Mouse (Mus musculus): Measurements from ENCODE around the gene S100a16. TPM values are rescaled to one million over a fixed set of nuclear protein-coding genes. Genes with fewer than 3 reads are reported as not detected.

Gene S100a16
- polyA plus RNA-seq (2015; fragmentation: Nextera tagmentation; extraction: Ambion mirVana): 242 and 252 TPM in 2 replicates

DNA sequence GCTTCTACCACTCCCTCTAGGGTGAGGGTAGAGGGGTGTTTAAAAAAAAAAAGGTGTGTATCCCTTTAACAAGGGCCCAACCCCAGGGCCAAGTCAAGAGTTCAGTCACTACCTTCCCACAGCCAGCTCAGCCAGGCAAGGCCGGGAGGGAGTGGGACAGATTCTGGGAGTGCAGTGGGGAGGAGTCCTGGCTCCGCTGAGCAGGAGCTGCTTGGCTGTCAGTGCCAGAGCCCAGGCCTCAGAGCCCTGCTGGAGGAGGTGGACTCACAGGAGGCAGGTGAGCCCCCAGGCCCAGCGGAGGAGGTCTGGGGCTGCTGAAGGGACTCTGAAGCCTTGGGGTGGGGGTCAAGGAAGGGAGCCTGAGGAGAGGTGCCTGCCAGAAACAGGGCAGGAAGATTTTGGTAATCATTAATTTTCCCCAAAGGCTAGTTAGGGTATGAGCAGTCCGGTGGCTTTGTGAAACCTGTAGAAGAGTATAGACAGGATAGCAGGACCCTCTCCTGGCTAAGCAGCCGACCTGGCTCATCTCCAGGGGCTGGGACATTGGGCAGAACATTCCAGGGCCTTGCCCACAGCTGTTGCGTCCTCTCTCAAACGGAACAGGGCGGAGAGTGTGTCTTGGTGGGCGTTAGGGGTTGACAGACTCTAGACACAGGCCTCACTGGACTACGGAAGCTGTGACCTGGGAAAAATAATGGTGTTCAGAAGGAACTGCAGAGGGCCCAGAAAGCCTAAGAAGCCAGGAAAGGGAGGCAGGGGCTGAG, at the start of gene S100a16:
S100a16 (plus strand) TSS at position 114 of the 764 bp plus-strand sequence.
- TF ChIP-seq CTCF (IDR thresholded peaks at IDR 0.05; ENCODE audit: low read depth): no peak
- 0 out of 2 replicates have a peak, but pooled peaks cover under 1% of the 10 kb centered on the region for H3K36me3 ChIP-seq (ENCODE audit: insufficient read depth, low read length)
- H3K27me3 ChIP-seq (ENCODE audit: insufficient read depth, low read length): no peaks in the 10 kb centered on the region
- H3K4me3 ChIP-seq (replicated peaks; ENCODE audit: low read depth, low read length): peak within 1 kb of the TSS; percentile 27
- 22% methylated on average over 10 of the region's 10 CpGs for WGBS
- no peaks in the 10 kb centered on the region for H3K9me3 ChIP-seq (replicated peaks; ENCODE audit: low read length)
- peak within 1 kb of the TSS; percentile 50 for H3K4me2 ChIP-seq (ENCODE audit: low read length)
- ATAC-seq (replicated peaks; ENCODE audit: low FRiP score, low read depth) (peak; percentile 87), DNase-seq (ENCODE audit: low spot score) (peak; percentile 81)
- H3K27ac ChIP-seq: peak within 1 kb of the TSS; percentile 93
- peaks cover 24% of the 10 kb centered on the region for H3K4me1 ChIP-seq (replicated peaks; ENCODE audit: insufficient read depth, low read length)
- H3K9ac ChIP-seq (ENCODE audit: low read depth, low read length): peak within 1 kb of the TSS; percentile 55

GRCm38 (mm10) chr3:90488576-90488975, 48.5 kb upstream of the S100a16 start:
- WGBS: 85% methylated on average over 6 of the region's 6 CpGs
- H3K27me3 ChIP-seq (ENCODE audit: insufficient read depth, low read length): no peaks in the 10 kb centered on the region
- TF ChIP-seq CTCF (IDR thresholded peaks at IDR 0.05; ENCODE audit: low read depth): no peak
- DNase-seq (ENCODE audit: low spot score) (no peak), ATAC-seq (replicated peaks; ENCODE audit: low FRiP score, low read depth) (no peak)
- H3K9ac ChIP-seq (ENCODE audit: low read depth, low read length): no peak overlapping the region
- H3K4me1 ChIP-seq (replicated peaks; ENCODE audit: insufficient read depth, low read length): no peaks in the 10 kb centered on the region
- H3K9me3 ChIP-seq (replicated peaks; ENCODE audit: low read length): no peaks in the 10 kb centered on the region
- H3K36me3 ChIP-seq (ENCODE audit: insufficient read depth, low read length): peaks cover 34% of the 10 kb centered on the region
- H3K4me3 ChIP-seq (replicated peaks; ENCODE audit: low read depth, low read length): no peak overlapping the region
- no peak overlapping the region for H3K4me2 ChIP-seq (ENCODE audit: low read length)
- no peak overlapping the region for H3K27ac ChIP-seq

DNA sequence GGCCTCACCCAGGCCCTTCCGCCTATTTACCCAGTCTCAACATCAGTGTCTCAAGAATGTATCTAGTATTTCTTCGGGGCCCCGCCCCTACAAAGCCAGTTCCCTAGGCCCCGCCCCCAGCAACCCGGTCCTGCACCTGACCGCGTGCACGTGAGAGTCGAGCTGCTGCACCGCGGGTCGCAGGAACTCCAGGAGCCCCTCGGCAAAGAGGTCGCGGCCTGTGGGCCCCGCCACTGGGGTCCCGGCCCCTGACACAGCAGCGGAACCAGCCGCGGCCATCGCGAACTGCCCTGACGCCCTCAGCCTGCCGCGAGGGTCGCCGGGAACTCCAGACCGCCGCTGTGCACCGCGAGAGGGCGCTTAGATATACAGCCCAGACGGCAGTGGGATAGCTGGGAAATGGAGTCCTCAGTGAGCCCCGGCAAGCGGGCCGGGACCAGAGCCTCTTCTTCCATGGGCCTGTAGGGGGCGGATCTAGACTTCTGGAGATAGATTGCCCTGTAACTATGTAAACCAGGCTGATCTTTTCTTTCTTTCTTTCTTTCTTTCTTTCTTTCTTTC, 46.3 kb upstream of the S100a16 start, which contains the start of gene Snapin:
Snapin (minus strand) TSS at position 338 of the 561 bp plus-strand sequence.
- H3K4me3 ChIP-seq (replicated peaks; ENCODE audit: low read depth, low read length): peak within 1 kb of the TSS; percentile 81
- peak; percentile 95 for TF ChIP-seq CTCF (IDR thresholded peaks at IDR 0.05; ENCODE audit: low read depth)
- H3K27me3 ChIP-seq (ENCODE audit: insufficient read depth, low read length): no peaks in the 10 kb centered on the region
- H3K9me3 ChIP-seq (replicated peaks; ENCODE audit: low read length): no peaks in the 10 kb centered on the region
- H3K36me3 ChIP-seq (ENCODE audit: insufficient read depth, low read length): peaks cover 15% of the 10 kb centered on the region; the same call in 1 of the 2 replicates
- no peaks in the 10 kb centered on the region for H3K4me1 ChIP-seq (replicated peaks; ENCODE audit: insufficient read depth, low read length)
- H3K27ac ChIP-seq: peak within 1 kb of the TSS; percentile 86
- peak; percentile 98 for ATAC-seq (replicated peaks; ENCODE audit: low FRiP score, low read depth)
- under 1% methylated on average over 37 of the region's 37 CpGs for WGBS
- peak within 1 kb of the TSS; percentile 68 for H3K4me2 ChIP-seq (ENCODE audit: low read length)
- peak; percentile 99 for DNase-seq (ENCODE audit: low spot score)
- peak within 1 kb of the TSS; percentile 85 for H3K9ac ChIP-seq (ENCODE audit: low read depth, low read length)

- DNase-seq (ENCODE audit: low spot score): peak; percentile 43
- H3K4me2 ChIP-seq (ENCODE audit: low read length): no peak overlapping the region
- WGBS: 38% methylated on average over 2 of the region's 2 CpGs
These were observed 45.7 kb upstream of the S100a16 start for GRCm38 (mm10) chr3:90491350-90491749.

DNA sequence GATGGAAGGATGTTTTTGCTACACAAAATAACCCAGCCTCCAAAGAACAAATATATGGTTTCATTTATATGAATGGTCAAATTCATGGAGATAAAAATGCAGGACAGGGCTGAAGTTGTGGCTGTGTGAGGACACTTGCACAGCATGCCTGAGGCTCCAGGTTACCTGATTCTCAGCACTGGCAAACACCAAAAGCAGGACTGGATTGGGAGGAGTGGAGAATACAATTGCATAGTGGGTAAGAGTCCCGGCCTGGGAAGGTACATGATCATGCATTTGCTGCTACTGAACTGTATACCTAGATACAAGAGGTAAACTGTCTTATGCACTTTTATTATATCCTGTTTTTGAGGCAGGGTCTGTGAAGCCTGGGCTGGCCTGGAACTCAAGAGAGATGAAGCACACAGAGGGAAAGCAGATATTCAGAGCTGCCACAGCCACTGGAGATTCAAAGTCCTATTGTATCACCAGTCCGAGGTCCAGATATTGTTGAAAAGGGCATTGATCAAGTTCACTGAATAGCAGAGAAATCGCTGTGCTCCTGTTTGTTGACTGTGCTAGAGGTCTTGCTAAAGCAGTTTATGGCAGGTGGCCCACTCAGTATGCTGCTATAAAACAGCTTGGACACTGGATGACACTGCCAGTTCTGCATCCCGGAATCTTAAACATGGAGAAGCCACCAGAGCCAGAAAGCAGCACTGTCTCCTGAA, 43.1 kb upstream of the S100a16 start:
- no peak overlapping the region for H3K4me2 ChIP-seq (ENCODE audit: low read length)
- H3K9ac ChIP-seq (ENCODE audit: low read depth, low read length): no peak overlapping the region
- DNase-seq (ENCODE audit: low spot score): no peak
- no peak for TF ChIP-seq CTCF (IDR thresholded peaks at IDR 0.05; ENCODE audit: low read depth)
- 61% methylated on average over 4 of the region's 4 CpGs for WGBS
- H3K4me3 ChIP-seq (replicated peaks; ENCODE audit: low read depth, low read length): no peak overlapping the region
- peaks cover 19% of the 10 kb centered on the region; the same call in 1 of the 2 replicates for H3K36me3 ChIP-seq (ENCODE audit: insufficient read depth, low read length)
- no peaks in the 10 kb centered on the region for H3K4me1 ChIP-seq (replicated peaks; ENCODE audit: insufficient read depth, low read length)
- H3K9me3 ChIP-seq (replicated peaks; ENCODE audit: low read length): no peaks in the 10 kb centered on the region
- ATAC-seq (replicated peaks; ENCODE audit: low FRiP score, low read depth): no peak
- H3K27ac ChIP-seq: no peak overlapping the region
- H3K27me3 ChIP-seq (ENCODE audit: insufficient read depth, low read length): no peaks in the 10 kb centered on the region

More at GRCm38 (mm10) chr3:90491350-90491749, 45.7 kb upstream of the S100a16 start:
- peaks cover 14% of the 10 kb centered on the region; the same call in 1 of the 2 replicates for H3K36me3 ChIP-seq (ENCODE audit: insufficient read depth, low read length)
- TF ChIP-seq CTCF (IDR thresholded peaks at IDR 0.05; ENCODE audit: low read depth): peak; percentile 48; the same call in 1 of the 2 replicates
- no peak overlapping the region for H3K4me3 ChIP-seq (replicated peaks; ENCODE audit: low read depth, low read length)
- H3K4me1 ChIP-seq (replicated peaks; ENCODE audit: insufficient read depth, low read length): no peaks in the 10 kb centered on the region
- no peak overlapping the region for H3K9ac ChIP-seq (ENCODE audit: low read depth, low read length)
- H3K27me3 ChIP-seq (ENCODE audit: insufficient read depth, low read length): no peaks in the 10 kb centered on the region
- ATAC-seq (replicated peaks; ENCODE audit: low FRiP score, low read depth): no peak; the same call in 1 of the 2 replicates
- no peaks in the 10 kb centered on the region for H3K9me3 ChIP-seq (replicated peaks; ENCODE audit: low read length)
- H3K27ac ChIP-seq: no peak overlapping the region
